Mouse (Mus musculus) midbrain, embryonic 15.5 days (tissue): ENCODE data around the gene Anxa4. TPM values are rescaled to one million over a fixed set of nuclear protein-coding genes. Genes with fewer than 3 reads are reported as not detected.

Source experiments
- ATAC-seq: fragments of 200-750 bp; cut with Nextera tagmentation; replicated peaks from 2 replicates; pipeline ENCODE4 v1.8.0; 2017; ENCODE audit warnings: moderate TSS enrichment
- H3K27ac ChIP-seq: fragments of 300-500 bp; sonication (generic); 2 replicates; pipeline ENCODE4 v1.5.1; 2015; ENCODE audit warnings: mild to moderate bottlenecking, inconsistent platforms
- H3K27me3 ChIP-seq: fragments of 300-500 bp; sonication (generic); replicated peaks from 2 replicates; pipeline ENCODE4 v1.6.1; 2015; ENCODE audit warnings: inconsistent platforms
- H3K36me3 ChIP-seq: fragments of 300-500 bp; sonication (generic); replicated peaks from 2 replicates; pipeline ENCODE4 v1.6.1; 2015; ENCODE audit warnings: inconsistent platforms
- H3K4me1 ChIP-seq: fragments of 300-500 bp; sonication (generic); 2 replicates; pipeline ENCODE4 v1.6.1; 2015; ENCODE audit warnings: inconsistent platforms
- H3K4me2 ChIP-seq: fragments of 300-500 bp; sonication (generic); 2 replicates; pipeline ENCODE4 v1.6.1; 2015; ENCODE audit warnings: inconsistent platforms, mild to moderate bottlenecking, moderate library complexity
- H3K4me3 ChIP-seq: fragments of 300-500 bp; sonication (generic); 2 replicates; pipeline ENCODE4 v1.5.1; 2015; ENCODE audit warnings: mild to moderate bottlenecking, inconsistent platforms
- H3K9ac ChIP-seq: fragments of 300-500 bp; sonication (generic); 2 replicates; pipeline ENCODE4 v1.6.1; 2015; ENCODE audit warnings: mild to moderate bottlenecking, inconsistent platforms
- H3K9me3 ChIP-seq: fragments of 300-500 bp; sonication (generic); 2 replicates; pipeline ENCODE4 v1.6.1; 2016; ENCODE audit warnings: inconsistent platforms
- WGBS: fragments of 180-500 bp; shearing (Covaris S2); methylation state at CpG from one replicate; pipeline ENCODE4 v1.1.7; 2015; ENCODE audit warnings: mixed read lengths; 5-methylcytosine and 5-hydroxymethylcytosine counted together
- polyA plus RNA-seq: library from polyadenylated mRNA; unstranded; fragments of >200 nt; fragmentation: Nextera tagmentation; extraction: Ambion mirVana; gene quantifications from 2 replicates; pipeline ENCODE4 v1.2.1, GENCODE M21; 2015

Gene Anxa4
- 5.5 and 5.9 TPM in 2 replicates for polyA plus RNA-seq

DNA sequence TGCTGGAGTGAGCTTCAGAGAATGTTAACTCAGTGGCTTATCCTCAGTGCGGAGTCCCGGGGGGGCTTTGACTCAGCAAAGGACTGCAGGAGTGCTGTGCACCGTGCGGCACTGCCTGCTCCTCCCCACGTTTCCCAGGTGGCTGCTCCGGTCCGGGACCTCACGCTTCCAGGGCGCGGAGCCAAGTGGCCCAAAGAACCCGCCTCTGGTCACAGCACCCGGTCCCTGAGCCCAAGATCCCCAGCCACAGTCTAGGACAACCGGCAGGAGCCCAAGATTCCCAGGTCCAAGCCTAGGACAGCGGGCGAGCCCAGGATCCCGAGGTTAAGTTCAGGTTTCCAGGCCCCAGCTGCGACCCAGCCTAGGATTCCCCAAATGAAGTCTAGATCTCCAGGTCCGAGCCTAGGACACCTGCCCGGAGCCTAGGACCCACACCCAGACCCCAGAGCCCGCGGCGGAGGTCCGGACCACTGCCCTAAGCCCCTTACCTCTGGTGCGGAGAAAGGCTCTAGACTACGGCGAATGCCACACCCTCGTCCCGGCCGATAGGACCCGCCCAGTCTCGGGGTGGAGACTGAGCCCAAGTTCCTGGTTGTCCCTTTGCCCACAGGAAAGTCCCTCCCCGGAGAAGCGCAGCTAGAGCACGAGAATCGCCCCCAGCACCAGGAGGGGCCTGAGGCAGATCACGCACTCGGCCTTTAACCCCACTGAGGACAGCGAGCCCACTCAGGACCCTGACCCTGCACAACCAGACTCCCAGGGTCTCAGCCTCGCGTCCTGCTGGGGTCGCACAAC lies at the start of gene Anxa4:
TSS of gene Anxa4 (minus strand) at position 564 of the 795 bp plus-strand sequence.
- H3K9ac ChIP-seq, result peak within 1 kb of the TSS; percentile 18; the same call in 1 of the 2 replicates
- peaks cover 30% of the 10 kb centered on the region for H3K27me3 ChIP-seq
- H3K4me2 ChIP-seq, result peak within 1 kb of the TSS; percentile 55
- ATAC-seq, result no peak
- H3K27ac ChIP-seq, result no peak within 1 kb of the TSS
- H3K9me3 ChIP-seq, result no peaks in the 10 kb centered on the region
- peak within 1 kb of the TSS; percentile 36 for H3K4me3 ChIP-seq
- WGBS, result under 1% methylated on average over 41 of the region's 41 CpGs
- H3K4me1 ChIP-seq, result peaks cover 12% of the 10 kb centered on the region
- no peaks in the 10 kb centered on the region for H3K36me3 ChIP-seq

DNA sequence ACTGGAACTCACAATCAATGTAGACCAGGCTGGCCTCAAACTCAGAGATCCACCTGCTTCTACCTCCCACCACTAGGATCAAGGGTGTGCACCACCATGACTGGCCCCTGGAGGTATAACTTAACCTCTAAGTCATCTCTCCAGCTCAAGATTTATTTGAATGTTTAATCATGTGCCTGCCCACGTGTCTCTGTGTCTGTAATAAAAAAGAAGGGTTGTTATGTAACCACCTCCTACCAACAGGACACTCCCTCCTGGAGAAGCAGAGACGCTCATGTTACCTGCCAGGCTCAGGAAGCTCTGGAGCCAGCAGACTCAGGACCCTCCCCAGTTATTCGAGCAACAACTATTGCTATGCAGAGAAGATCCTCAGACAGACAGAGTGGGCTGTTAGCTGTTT lies 48.6 kb upstream of the Anxa4 start:
- no peak overlapping the region for H3K4me3 ChIP-seq
- no peak for ATAC-seq
- no peak overlapping the region for H3K4me2 ChIP-seq
- no peaks in the 10 kb centered on the region for H3K4me1 ChIP-seq
- 62% methylated on average over 3 of the region's 3 CpGs for WGBS
- no peaks in the 10 kb centered on the region for H3K9me3 ChIP-seq
- no peak overlapping the region for H3K27ac ChIP-seq
- no peak overlapping the region for H3K9ac ChIP-seq
- H3K27me3 ChIP-seq, result no peaks in the 10 kb centered on the region
- no peaks in the 10 kb centered on the region for H3K36me3 ChIP-seq

DNA sequence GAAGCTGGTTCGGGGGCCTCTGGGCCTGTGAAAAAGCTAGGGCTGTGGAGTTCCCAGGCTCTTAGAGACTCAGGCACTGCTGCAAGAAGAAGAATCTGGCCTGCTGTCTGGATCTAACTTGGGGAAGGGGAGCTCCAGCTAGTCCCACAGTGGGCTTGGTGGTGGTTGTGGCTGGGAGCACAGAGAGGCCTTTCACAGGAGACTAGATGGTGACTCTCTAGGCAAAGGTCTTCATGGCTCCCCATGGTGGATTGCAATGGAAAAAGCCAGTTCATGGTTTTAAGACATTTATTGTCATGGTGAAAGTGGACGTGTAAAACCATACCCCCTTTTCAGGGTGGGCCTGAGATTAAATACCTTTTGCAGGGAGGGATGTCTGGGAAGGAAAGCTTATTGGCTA lies 45.7 kb upstream of the Anxa4 start:
- Histone ChIP-seq H3K36me3 (no peaks in the 10 kb centered on the region), H3K4me2 (no peak overlapping the region), H3K4me3 (no peak overlapping the region), H3K4me1 (no peaks in the 10 kb centered on the region), H3K9me3 (no peaks in the 10 kb centered on the region), H3K9ac (no peak overlapping the region), H3K27me3 (no peaks in the 10 kb centered on the region), H3K27ac (no peak overlapping the region)
- ATAC-seq, result no peak
- WGBS, result 66% methylated on average over 2 of the region's 2 CpGs

GRCm38 (mm10) chr6:86832802-86833502 lies 39.6 kb upstream of the Anxa4 start:
- Histone ChIP-seq H3K9ac (no peak overlapping the region), H3K27ac (no peak overlapping the region), H3K4me1 (no peaks in the 10 kb centered on the region), H3K36me3 (no peaks in the 10 kb centered on the region), H3K27me3 (no peaks in the 10 kb centered on the region), H3K4me3 (no peak overlapping the region), H3K4me2 (no peak overlapping the region), H3K9me3 (no peaks in the 10 kb centered on the region)
- WGBS, result 83% methylated on average over 13 of the region's 13 CpGs
- no peak for ATAC-seq

DNA sequence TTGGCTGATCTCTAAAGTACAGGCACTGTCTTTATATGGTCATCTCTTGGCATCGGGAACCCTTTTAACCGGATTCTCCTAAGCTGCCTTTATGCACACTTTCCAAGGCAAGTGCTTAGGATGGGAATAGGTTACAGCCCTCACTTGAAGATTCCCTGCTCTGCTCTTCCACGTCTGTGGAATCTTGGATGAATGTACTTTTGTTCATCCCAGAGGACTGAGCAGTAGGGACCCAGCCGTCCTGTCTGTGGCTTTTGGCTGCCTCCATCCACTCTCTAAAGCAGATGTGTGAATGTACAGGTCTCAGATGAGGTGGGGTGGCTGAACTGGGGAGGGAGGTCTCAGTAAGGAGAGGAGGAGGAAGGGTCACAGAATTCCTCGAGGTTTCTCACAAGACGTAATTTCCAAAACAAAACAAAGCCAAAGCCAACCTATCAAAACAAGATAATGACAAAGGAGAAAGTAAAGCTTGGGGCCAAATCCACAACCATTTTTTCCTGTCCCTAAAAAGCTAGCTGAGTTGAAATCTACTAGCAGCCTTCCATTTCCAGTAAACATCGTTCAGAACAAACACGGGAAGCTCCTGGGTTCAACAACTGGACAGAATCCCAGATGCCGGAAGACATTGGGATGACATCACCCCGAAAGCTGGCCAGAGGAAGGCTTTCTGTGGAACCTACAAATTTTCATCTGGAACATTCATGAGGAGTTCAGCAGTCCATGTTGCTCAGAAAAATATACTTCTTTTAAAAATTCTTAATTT lies 37.5 kb upstream of the Anxa4 start:
- Histone ChIP-seq H3K9ac (no peak overlapping the region), H3K4me2 (no peak overlapping the region), H3K27me3 (no peaks in the 10 kb centered on the region), H3K4me3 (no peak overlapping the region), H3K27ac (no peak overlapping the region), H3K4me1 (no peaks in the 10 kb centered on the region), H3K9me3 (no peaks in the 10 kb centered on the region), H3K36me3 (no peaks in the 10 kb centered on the region)
- WGBS, result 78% methylated on average over 10 of the region's 10 CpGs
- no peak for ATAC-seq

GRCm38 (mm10) chr6:86829768-86830167 lies 36.4 kb upstream of the Anxa4 start:
- Histone ChIP-seq H3K4me2 (no peak overlapping the region), H3K4me3 (no peak overlapping the region), H3K4me1 (no peaks in the 10 kb centered on the region), H3K9ac (no peak overlapping the region), H3K27me3 (no peaks in the 10 kb centered on the region), H3K27ac (no peak overlapping the region), H3K36me3 (no peaks in the 10 kb centered on the region), H3K9me3 (no peaks in the 10 kb centered on the region)
- 86% methylated on average over 6 of the region's 6 CpGs for WGBS
- ATAC-seq, result no peak

GRCm38 (mm10) chr6:86827432-86827831 lies 34.0 kb upstream of the Anxa4 start:
- Histone ChIP-seq H3K36me3 (no peaks in the 10 kb centered on the region), H3K9me3 (no peaks in the 10 kb centered on the region), H3K9ac (no peak overlapping the region), H3K27me3 (no peaks in the 10 kb centered on the region), H3K4me1 (peaks cover 4% of the 10 kb centered on the region; the same call in 1 of the 2 replicates), H3K4me2 (no peak overlapping the region), H3K4me3 (no peak overlapping the region), H3K27ac (no peak overlapping the region)
- no peak for ATAC-seq
- 86% methylated on average over 2 of the region's 2 CpGs for WGBS

GRCm38 (mm10) chr6:86824401-86824800 lies 31.0 kb upstream of the Anxa4 start:
- H3K27me3 ChIP-seq, result no peaks in the 10 kb centered on the region
- 92% methylated on average over 7 of the region's 7 CpGs for WGBS
- H3K4me1 ChIP-seq, result peaks cover 8% of the 10 kb centered on the region; the same call in 1 of the 2 replicates
- H3K4me2 ChIP-seq, result no peak overlapping the region
- no peaks in the 10 kb centered on the region for H3K9me3 ChIP-seq
- no peak overlapping the region for H3K9ac ChIP-seq
- H3K27ac ChIP-seq, result no peak overlapping the region
- no peak for ATAC-seq
- H3K36me3 ChIP-seq, result no peaks in the 10 kb centered on the region
- no peak overlapping the region for H3K4me3 ChIP-seq

DNA sequence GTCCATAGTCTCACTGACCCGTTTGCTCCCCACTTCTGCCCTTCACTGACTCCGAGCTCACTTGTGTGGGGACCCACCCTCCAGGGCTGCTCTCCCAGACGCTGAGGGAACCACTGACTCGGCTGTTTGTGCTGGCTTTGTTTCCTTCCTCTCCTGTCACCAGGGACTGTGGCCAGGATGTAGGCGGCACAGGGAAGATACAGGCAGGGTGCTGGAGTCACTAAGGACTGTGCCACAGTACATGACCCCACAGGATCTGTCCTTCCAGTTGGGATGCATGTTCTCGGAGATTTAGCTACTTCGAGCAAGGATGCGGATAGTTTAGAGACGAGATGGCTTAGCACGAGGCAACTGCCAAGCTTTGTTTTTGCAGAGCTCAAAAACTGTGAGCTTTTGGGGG lies 30.4 kb upstream of the Anxa4 start:
- H3K27ac ChIP-seq, result no peak overlapping the region

DNA sequence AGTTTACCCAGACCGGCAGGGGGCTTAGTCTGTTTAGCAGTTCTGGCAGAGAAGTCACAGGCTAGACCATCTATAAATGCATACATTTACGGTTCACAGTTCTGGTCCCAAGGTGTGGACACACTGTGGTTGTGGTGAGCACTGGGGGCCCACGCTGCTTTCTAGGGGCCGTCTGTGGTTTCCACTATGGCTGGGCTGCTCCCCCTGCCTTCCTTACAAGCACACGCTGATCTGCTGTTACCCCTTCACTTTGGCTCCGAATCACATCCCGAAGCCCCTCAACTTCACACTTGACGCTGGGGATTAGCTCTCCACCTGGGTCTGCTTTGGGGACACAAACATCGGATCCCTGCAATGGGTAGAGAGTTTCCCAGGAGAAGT lies 29.7 kb upstream of the Anxa4 start:
- H3K9ac ChIP-seq, result no peak overlapping the region
- H3K27me3 ChIP-seq, result no peaks in the 10 kb centered on the region
- peak overlapping the region; percentile 15; the same call in 1 of the 2 replicates for H3K4me3 ChIP-seq
- WGBS, result 23% methylated on average over 9 of the region's 9 CpGs
- H3K36me3 ChIP-seq, result no peaks in the 10 kb centered on the region
- peak overlapping the region; percentile 48 for H3K4me2 ChIP-seq
- H3K27ac ChIP-seq, result no peak overlapping the region
- ATAC-seq, result no peak
- no peaks in the 10 kb centered on the region for H3K9me3 ChIP-seq
- H3K4me1 ChIP-seq, result peaks cover 8% of the 10 kb centered on the region; the same call in 1 of the 2 replicates

More for the DNA sequence above, 30.4 kb upstream of the Anxa4 start:
- Histone ChIP-seq H3K9ac (no peak overlapping the region), H3K9me3 (no peaks in the 10 kb centered on the region), H3K4me1 (peaks cover 8% of the 10 kb centered on the region; the same call in 1 of the 2 replicates), H3K4me2 (no peak overlapping the region), H3K27me3 (no peaks in the 10 kb centered on the region), H3K36me3 (no peaks in the 10 kb centered on the region), H3K4me3 (no peak overlapping the region)
- WGBS, result 47% methylated on average over 10 of the region's 10 CpGs
- no peak for ATAC-seq

GRCm38 (mm10) chr6:86822285-86823050 lies 29.1 kb upstream of the Anxa4 start:
- H3K9ac ChIP-seq, result peak overlapping the region; percentile 19; the same call in 1 of the 2 replicates
- H3K27ac ChIP-seq, result no peak overlapping the region
- no peaks in the 10 kb centered on the region for H3K9me3 ChIP-seq
- peak; percentile 54; the same call in 1 of the 2 replicates for ATAC-seq
- 3% methylated on average over 19 of the region's 19 CpGs for WGBS
- H3K27me3 ChIP-seq, result no peaks in the 10 kb centered on the region
- H3K4me1 ChIP-seq, result peaks cover 8% of the 10 kb centered on the region; the same call in 1 of the 2 replicates
- peak overlapping the region; percentile 48 for H3K4me2 ChIP-seq
- no peaks in the 10 kb centered on the region for H3K36me3 ChIP-seq
- peak overlapping the region; percentile 15 for H3K4me3 ChIP-seq
